Mouse (Mus musculus): ENCODE measurements around the gene Ltbr. TPM values are rescaled to one million over a fixed set of nuclear protein-coding genes. Genes with fewer than 3 reads are reported as not detected.

Gene Ltbr
- total RNA-seq (2023), result 10 to 100 TPM; 88.3 to 93.0 TPM

GRCm38 (mm10) chr6:125313546-125314230 is at the start of gene Ltbr:
Ltbr (minus strand) TSS chr6:125313885.

GRCm38 (mm10) chr6:125348721-125349574 is 35.3 kb upstream of the Ltbr start, which contains the start of gene Tnfrsf1a:
Tnfrsf1a (plus strand) TSS chr6:125349362.

GRCm38 (mm10) chr6:125320323-125320722 is 6.6 kb upstream of the Ltbr start, which contains the start of gene Scnn1a:
Scnn1a (plus strand) TSS chr6:125320659.

GRCm38 (mm10) chr6:125285890-125286289 is 27.8 kb downstream of the Ltbr start, which contains the start of gene Tuba3a:
Tuba3a (minus strand) TSS chr6:125286042.

Other genes starting within 250 kb of the Ltbr start
- 10 to 100 TPM; 36.4 to 37.8 TPM for gene Lpar5, start 246.0 kb downstream of the Ltbr start, total RNA-seq (2023)
- 100 to 1,000 TPM; 186 to 187 TPM for gene Chd4, start 217.9 kb downstream of the Ltbr start, total RNA-seq (2023)
- 10 to 100 TPM; 21.7 to 22.9 TPM for gene Nop2, start 182.0 kb downstream of the Ltbr start, total RNA-seq (2023)
- gene Iffo1, start 168.6 kb downstream of the Ltbr start, total RNA-seq (2023), result 10 to 100 TPM; 66.4 to 71.6 TPM
- gene Gapdh, start 147.4 kb downstream of the Ltbr start, total RNA-seq (2023), result 100 to 1,000 TPM; 641 to 753 TPM
- 10 to 100 TPM; 10.5 to 18.9 TPM for gene Ncapd2, start 122.2 kb downstream of the Ltbr start, total RNA-seq (2023)
- gene Mrpl51, start 122.1 kb downstream of the Ltbr start, total RNA-seq (2023), result 10 to 100 TPM; 20.2 to 28.0 TPM
- gene Vamp1, start 98.3 kb downstream of the Ltbr start, total RNA-seq (2023), result 10 to 100 TPM; 30.3 to 32.7 TPM
- 10 to 100 TPM; 26.1 to 28.0 TPM for gene Tapbpl, start 82.0 kb downstream of the Ltbr start, total RNA-seq (2023)
- gene Cd27, start 76.9 kb downstream of the Ltbr start, total RNA-seq (2023), result under 1 TPM; 0.67 to 0.92 TPM
- gene Tuba3a, start 27.8 kb downstream of the Ltbr start, total RNA-seq (2023), result not detected
- 10 to 100 TPM; 14.4 to 16.7 TPM for gene Scnn1a, start 6.8 kb upstream of the Ltbr start, total RNA-seq (2023)
- gene Tnfrsf1a, start 35.5 kb upstream of the Ltbr start, total RNA-seq (2023), result 100 to 1,000 TPM; 367 to 406 TPM
- not detected for gene Plekhg6, start 66.9 kb upstream of the Ltbr start, total RNA-seq (2023)
- gene Cd9, start 180.9 kb upstream of the Ltbr start, total RNA-seq (2023), result 10 to 100 TPM; 84.9 to 87.0 TPM
- 10 to 100 TPM; 16.7 to 24.9 TPM for gene Vwf, start 232.9 kb upstream of the Ltbr start, total RNA-seq (2023)